Mouse (Mus musculus): Measurements from ENCODE around the gene Zfp36l1.

DNA sequence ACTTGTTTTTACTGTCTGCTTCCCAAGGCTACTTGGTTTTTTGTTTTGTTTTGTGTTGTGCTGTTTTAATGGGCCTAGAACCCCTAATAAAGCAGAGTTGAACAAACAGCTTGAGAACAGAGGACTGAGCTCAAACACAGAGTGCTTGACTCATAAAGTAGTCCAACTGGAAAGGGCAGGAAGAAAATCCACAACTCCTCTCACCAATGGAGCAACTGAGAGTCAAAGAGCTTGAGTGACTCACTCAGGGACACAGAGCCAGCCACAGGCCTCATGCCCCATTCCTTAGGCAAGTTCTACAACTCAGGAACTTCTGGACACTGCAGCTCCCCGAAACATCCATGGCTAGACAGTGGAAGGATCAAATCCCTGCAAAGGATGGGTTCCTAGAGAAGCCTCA lies 14.0 kb downstream of the Zfp36l1 start:
- TF ChIP-seq CTCF (IDR thresholded peaks at IDR 0.05; ENCODE audit: extremely low read depth, insufficient read depth, insufficient read length, insufficient replicate concordance) (no peak), POLR2A (IDR thresholded peaks at IDR 0.05; ENCODE audit: low read depth, low read length) (no peak)

Measured in spleen, adult 2 months (tissue).